Mouse (Mus musculus): ENCODE measurements around the gene Gm10375. TPM values are rescaled to one million over a fixed set of nuclear protein-coding genes. Genes with fewer than 3 reads are reported as not detected.
"Not testable (repeated sequence)": the region's sequence is repeated elsewhere in the genome, so short reads cannot be mapped to it uniquely, and the experiment has no call there.

Gene Gm10375
- polyA plus RNA-seq (2017; shearing (Covaris generic)), result not detected

GRCm38 (mm10) chr14:43607913-43608312 is at the start of gene Gm10375:
TSS of gene Gm10375 (minus strand) at chr14:43608013.
- not testable (repeated sequence) for ATAC-seq

GRCm38 (mm10) chr14:43579046-43579445 is 28.8 kb downstream of the Gm10375 start, which contains the start of gene Gm17654:
TSS of gene Gm17654 (minus strand) at chr14:43579146.
- ATAC-seq, result not testable (repeated sequence)

GRCm38 (mm10) chr14:43577969-43578368 is 29.8 kb downstream of the Gm10375 start:
- ATAC-seq, result not testable (repeated sequence)

Other genes with a start within 250 kb of the Gm10375 start
- gene Gm8138, start 191.7 kb downstream of the Gm10375 start, polyA plus RNA-seq (2017; shearing (Covaris generic)), result not detected
- not detected for gene Gm5799, start 64.4 kb downstream of the Gm10375 start, polyA plus RNA-seq (2017; shearing (Covaris generic))
- not detected for gene Gm17654, start 28.9 kb downstream of the Gm10375 start, polyA plus RNA-seq (2017; shearing (Covaris generic))
- not detected for gene Gm8165, start 69.2 kb upstream of the Gm10375 start, polyA plus RNA-seq (2017; shearing (Covaris generic))
- 1 to 10 TPM in 1 of 2 experiments, under 1 TPM in 1; 0.68 to 3.3 TPM for gene Gm7324, start 89.8 kb upstream of the Gm10375 start, polyA plus RNA-seq (2017; shearing (Covaris generic))
- not detected for gene Gm16506, start 119.5 kb upstream of the Gm10375 start, polyA plus RNA-seq (2017; shearing (Covaris generic))
- gene Gm6526, start 139.9 kb upstream of the Gm10375 start, polyA plus RNA-seq (2017; shearing (Covaris generic)), result not detected
- not detected for gene Gm8180, start 176.7 kb upstream of the Gm10375 start, polyA plus RNA-seq (2017; shearing (Covaris generic))

Measured in CD4-positive, CD25-positive, alpha-beta regulatory T cell, adult 4 months (primary cell).